Mouse (Mus musculus) left cerebral cortex, adult 8-10 months (tissue): ENCODE measurements around the gene Ociad2. TPM values are rescaled to one million over a fixed set of nuclear protein-coding genes. Genes with fewer than 3 reads are reported as not detected.

Source experiments
- DNase-seq, 2 experiments: peaks; one replicate each; pipeline ENCODE4 v3.0.0; 2022; ENCODE audit warnings: low spot score in 2 of 2
- total RNA-seq, 4 experiments: library from RNA; stranded (reverse); gene quantifications; 2 replicates each; pipeline ENCODE4 v1.2.4; 2022

The Ociad2 gene
- total RNA-seq, 4 experiments from 2014 or later = 90.3 to 110 (median 94.2) TPM

DNA sequence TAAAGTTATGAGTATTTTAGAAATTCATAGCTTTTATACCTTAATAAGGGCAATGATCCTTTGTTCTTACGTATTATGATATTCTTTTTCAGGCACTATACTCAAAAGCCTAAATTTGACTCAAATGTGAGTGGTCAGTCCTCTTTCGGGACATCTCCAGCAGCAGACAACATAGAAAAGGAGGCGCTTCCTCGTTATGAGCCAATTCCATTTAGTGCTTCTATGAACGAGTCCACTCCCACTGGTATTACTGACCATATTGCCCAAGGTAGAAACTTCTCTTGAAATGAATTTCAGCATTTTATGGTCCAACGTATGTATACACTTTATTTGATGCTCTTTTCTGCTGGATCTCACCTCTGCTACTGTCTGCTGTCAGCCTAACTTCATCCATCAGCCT is 34.3 kb downstream of the Ociad2 start:
- DNase-seq = no peak

DNA sequence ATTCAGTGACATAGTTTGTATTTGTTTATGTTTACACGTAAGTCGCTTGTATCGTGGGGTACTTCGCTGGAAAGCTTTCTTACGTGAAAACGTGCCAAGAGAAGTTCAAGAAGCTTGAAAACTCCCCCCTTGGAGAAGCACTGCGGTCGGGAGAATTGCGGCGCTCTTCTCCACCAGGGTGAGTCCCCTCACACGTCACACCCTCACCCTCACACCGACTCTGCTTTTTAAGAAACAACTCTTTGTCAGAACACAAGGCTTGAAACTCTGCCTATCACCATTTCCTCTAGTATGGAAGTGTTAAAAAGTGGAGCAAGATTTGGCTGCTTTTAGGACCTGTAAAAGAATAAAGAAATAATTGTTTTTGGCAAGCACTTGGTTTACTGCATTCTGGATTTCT is 36.3 kb downstream of the Ociad2 start:
- DNase-seq = no peak

DNA sequence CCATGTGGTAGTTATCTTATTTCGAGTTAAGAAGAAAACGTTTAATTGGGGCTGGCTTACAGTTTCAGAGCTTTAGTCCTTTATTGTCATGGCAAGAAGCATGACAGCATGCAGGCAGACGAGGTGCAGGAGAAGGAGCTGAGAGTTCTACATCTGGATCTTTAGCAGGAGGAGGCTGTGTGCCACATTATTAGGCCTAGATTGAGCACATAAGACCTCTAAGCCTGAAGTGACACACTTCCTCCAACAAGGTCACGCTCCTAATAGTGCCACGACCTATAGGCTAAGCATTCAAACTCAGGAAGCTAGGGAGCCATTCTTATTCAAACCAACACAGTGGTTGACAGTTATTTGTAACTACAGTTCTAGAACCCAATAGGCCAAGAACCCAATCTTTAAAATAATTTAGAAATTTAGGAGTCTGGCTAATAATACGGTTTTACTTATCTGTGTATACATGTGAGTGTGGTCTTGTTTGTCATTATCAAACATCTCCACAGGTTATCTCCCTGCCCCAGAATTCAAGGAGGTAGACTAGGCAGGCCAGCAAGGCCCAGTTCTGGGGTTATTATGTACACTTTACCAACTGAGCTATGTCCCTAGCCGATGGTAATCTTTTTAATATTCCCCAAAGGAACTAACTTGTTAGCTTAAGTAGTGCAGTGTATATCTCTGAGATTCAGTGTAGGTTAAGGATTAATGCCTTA is 39.1 kb downstream of the Ociad2 start:
- no peak for DNase-seq

DNA sequence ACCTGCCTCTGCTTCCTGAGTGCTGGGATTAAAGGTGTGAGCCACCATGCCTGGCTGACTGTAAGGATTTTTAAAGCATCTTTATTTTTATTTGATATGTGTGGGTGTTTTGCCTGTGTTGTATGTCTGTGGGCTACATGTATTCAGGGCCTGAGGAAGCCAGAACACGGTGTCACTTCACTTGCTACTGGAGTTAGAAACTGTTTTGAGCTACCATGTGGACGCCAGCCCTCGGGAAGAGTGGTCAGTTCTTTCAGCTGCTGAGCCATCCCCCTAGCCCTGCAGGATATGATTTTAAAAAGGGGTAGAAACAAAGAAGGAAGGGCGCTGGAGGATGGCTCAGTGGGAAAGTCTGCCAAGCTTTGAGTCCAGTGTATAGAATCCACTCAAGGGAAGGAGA is 44.9 kb downstream of the Ociad2 start:
- DNase-seq = no peak

DNA sequence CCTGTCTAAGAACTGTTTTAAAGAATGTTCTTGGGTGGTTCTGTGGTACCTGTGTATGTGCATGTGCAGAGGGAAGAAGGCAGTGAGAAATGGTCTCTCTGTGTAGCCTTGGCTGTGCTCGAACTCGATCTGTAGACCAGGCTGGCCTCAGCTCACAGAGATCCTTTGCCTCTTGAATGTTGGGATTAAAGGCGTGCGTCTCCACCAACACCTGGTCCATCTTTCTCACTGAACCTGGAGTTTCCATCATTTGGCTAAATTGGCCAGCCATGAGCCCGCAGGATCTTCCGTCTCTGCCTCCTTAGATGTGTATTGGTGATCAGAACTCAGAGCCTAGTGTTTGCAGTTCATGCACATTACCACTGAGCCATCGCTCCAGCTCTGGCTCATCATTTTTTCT is 45.8 kb downstream of the Ociad2 start:
- no peak for DNase-seq

DNA sequence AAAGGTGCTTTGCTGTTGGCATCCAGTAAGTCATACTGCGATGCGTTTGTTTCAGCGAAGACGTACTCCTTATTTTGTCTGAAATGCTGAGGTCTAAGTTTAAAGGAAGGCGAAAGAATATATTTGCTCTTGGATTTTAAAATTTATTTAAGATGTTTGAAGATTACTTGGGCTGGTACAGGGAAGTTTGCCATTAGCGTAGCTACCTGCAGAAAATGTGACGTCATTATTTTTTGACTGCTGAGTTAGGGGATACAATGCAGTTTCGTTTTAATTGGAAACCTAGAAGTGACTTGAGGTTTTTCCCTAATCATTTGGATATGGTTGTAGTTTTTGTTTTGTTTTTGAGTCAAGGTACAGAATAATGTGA is 47.4 kb downstream of the Ociad2 start:
- DNase-seq = no peak

DNA sequence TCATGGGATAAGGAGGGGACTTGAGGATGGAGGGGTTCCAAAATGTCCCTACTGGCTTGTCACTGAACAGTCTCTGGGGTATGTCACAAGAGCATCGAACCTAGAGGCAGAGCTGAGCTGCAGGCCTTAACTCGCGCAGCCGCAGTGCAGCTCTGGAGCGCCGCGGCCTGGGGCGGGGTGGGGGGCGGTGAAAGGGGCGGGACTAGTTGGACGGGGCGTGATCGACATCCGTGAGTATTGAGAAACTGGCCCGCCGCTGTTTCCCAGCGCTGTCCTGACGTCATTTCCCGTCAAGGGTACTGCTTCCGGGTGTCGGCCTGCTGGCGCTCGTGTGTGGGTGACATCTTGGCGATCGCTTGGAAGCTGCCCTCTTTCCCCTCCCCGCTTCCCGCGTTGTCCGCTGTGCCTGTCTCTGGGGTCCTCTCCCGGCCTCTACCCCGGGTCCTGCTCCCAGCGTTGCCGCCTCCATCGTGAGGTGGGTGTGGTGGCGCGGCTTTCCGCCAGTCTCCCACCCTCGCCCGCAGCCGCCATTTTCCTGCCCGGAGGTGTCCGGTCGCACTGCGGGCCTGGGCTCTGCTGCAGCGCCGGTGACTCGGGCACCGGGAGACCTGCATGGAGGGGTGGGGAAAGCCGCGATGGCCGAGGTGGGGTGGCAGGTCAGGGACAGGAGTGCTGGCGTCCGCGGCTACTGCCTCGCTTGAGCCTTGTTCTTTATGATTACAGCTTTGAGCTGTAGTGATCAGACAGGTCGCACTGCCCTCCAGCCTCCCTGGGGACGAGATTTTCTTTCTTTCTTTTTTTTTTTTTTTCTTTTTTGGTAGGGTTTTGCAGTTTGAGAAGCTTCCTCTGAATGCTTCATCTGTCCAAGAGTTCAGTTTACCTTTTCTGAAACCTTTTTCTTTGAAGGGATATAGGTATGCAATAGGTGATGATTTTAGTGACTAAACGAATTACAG is 48.0 kb downstream of the Ociad2 start, which contains the start of gene Ociad1:
Gene Ociad1, plus strand, starts transcription at position 283 of the 956 bp plus-strand sequence.
- DNase-seq = peak; percentile 78 to 96

DNA sequence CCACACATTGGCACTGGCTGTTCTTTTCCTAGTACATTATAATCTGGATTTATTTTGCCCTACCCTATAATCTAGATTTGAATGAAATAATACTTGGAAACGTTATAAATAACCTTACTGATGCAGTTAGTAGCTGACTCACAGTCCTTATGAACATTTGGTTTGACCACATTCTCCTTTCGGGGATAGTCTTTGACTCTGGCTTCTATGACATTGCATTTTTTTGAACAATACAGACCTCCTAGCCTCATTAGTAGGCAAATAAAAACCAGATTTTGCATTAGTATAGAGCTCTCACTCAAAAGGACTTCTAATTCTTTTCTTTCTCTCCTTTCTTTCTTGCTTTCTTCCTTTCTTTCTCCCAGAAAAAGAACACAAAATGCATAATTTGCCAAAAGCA is 50.9 kb downstream of the Ociad2 start:
- DNase-seq = no peak

DNA sequence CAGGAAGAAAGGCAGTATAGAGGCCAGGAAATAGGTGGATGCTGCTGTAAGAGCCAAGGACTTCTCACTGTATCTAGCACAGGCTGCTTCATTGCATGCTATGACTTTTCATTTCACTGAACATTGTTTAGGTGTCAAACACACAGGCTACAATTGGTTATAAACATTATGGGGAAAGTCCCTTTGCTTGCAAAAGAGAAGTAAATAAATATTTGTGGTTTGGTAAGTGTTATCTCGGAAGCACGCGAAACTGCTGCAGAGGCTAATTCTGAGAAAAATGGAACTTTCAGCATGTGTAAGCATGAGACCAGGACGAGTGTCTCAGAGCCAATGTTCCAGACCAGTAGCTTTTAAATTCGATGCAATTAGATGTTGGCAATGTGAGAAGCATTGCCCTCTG is 54.2 kb downstream of the Ociad2 start:
- no peak for DNase-seq

DNA sequence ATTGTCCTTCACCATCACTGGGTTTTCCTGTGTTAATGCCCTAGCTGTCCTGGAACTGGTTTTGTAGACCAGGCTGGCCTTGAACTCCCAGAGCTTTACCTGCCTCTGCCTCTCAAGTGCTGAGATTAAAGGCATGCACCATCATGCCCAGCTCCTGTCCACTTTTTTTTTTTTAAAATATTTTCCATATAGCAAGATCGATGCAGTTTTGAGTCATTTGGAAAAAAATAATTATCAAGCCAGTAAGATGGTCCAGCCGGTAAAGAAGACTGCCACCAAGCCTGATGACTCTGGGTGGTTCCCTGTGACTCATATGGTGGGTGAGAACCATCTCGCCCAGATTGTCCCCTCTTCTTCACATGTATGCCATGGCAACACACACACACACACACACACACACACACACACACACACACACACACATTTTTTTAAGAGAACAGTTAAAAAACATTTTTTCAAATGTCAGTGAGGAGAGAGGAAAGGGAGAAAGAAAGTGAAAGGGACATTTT is 55.3 kb downstream of the Ociad2 start:
- no peak for DNase-seq

DNA sequence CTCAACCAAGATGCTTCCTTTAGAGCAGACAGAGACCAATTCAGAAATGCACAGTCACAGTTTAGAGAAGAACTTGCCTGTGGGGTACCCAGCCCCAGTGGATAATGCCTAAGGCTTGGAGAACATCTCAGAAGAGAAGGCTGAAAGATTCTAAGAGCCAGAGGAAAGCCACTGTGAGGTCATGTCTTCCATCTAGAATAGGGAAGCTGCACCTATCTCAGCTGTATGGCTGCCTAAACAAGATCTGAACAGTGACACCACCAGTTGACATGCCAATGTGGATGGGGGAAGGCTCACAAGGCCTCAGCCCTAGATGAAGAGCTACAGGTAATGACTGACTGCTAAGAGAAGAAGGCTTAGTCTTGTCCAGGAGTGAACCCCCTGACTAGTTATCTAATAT is 56.8 kb downstream of the Ociad2 start:
- DNase-seq = no peak

DNA sequence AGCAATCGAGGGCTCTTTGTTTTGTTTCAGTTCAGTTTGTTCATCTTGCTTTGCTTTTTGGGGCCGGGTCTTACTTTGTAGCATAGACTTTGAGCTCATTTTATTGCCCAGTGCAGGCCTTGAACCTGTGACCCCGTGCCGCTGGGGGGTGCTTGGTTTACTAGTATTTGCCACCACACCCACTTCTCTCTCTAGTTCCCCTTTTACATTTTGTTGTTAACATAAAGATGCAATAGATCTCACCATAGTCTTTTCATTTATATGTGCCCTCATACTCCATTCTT is 60.3 kb downstream of the Ociad2 start:
- no peak for DNase-seq

DNA sequence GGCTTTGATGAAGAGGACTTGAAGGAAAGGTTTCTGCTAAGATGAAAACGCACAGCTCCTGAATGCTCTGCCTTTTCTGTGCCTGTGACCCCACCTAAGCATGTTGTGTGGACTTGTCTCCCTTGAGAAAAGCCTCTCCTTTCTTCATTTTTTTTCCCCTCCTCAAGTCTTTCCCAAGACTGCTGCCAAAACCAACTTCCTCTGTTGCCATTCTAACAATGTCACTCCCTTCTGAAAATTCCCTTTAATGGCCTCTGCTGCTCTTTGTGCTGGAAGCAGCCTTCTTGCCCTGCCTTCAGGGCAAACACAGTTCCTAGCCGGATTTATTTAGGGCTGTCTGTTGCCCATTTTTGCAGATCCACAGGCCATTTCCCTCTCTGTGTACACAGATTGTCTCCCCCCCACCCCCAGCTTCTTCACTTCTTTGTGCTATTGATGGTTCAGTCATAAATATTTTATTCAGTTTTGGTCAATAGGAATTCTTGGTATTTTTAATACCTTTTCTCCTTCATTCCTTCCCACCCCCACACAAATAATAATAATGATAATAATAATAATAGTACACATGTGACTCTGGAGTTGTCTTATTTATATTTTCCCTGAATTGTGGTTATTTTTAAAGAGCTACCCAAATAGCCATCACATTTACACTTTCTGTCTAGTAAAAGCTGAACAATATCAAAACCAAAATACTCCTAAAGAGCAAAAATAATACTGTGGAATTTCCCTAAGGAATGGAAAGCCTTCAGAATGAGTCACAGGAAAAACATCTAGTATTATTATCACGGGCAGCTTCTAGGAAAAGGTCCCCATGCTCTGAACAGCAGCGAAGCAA is 60.9 kb downstream of the Ociad2 start:
- DNase-seq = no peak

DNA sequence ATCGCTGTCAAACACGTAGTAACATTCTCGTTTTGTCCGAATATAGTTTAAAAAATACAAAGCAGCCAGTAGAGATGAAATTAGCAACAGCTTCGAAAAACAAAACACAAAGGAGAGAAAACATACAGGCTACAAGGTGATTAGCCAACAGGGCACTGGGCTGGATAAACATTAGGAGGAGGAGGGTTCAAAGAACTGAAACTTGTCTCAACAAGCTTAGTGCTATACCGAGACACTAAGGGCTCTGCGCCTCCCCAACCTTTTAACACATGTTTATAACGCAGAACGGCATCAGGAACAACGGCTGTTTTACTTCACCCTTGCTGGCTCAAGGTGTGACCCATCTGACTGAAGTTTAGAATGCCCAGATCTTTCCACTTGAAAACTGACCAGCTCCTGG is 61.6 kb downstream of the Ociad2 start:
- DNase-seq = no peak

DNA sequence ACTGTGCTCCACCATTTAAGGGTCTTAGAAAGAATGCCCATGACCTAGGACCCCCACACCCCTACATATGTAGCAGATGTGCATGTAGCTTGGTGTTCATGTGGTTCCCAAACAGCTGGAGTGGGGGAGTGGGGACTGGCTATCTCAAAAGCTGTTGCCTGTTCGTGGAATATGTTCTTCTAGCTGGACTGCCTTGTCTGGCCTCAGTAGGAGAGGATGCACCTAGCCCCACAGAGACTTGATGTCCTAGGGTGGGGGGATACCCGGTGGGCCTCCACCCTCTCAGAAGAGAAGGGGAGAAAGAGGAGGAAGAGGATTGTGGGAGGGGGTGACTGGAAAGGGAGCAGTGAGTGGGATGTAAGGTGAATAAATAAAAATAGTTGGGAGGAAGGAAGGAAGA is 65.9 kb downstream of the Ociad2 start:
- no peak for DNase-seq

DNA sequence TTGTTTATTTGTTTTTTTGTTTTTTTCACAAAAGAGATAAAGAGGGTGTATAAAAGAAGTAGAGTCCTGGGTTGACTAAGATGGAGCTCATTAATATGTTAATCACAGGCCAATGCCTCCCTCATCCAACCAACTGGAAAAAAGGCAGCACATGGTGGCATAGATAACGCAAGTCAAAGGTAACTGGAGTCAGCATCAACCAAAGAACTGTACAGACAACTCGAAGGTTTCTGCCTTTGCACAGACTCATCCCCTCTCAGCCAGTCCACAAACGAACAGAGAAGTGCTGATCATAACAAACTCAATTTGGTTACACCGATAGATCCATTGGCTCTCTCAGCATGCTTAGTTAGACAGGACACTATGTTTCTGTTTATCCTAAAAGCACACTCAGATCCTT is 67.7 kb downstream of the Ociad2 start:
- no peak for DNase-seq

Other genes starting within 250 kb of the Ociad2 start
- gene Fryl, start 84.4 kb downstream of the Ociad2 start, total RNA-seq = 10 to 100 TPM; 58.6 to 81.9 (median 72.1) TPM
- gene Ociad1, start 48.2 kb downstream of the Ociad2 start, total RNA-seq = 100 to 1,000 TPM; 447 to 503 (median 477) TPM
- gene Cwh43, start 65.0 kb upstream of the Ociad2 start, total RNA-seq = 1 to 10 TPM; 2.1 to 4.4 (median 2.7) TPM
- 100 to 1,000 TPM; 126 to 143 (median 129) TPM for gene Dcun1d4, start 140.0 kb upstream of the Ociad2 start, total RNA-seq